Mouse (Mus musculus): ENCODE data around the gene 1700016C15Rik.

Gene 1700016C15Rik

DNA sequence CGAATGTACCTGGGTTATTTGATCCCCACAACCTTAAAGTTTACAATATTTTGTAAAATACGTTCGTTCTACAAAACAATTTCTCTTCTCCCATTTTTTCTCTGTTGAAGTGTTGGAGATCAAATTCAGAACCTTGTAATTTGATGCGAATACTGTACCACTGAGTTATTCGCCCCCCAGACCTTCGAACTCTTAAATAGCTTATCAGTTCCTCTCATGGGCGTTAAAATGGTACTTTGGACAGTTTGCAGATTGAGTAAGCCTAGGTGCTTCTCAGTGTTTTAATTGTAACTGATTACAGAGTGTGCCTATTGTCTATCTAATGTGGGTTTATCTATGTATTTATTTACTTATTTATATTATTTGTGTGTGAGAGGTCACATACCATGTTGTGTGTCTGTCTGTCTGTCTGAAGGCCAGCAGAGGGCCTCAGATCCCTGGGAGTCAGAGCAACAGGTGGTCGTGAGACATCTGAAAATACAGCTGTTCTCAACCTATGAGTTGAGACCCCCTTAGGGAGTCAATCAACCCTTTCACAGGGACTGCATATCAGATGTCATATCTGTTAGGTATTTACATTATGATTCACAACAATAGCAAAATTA lies 67.6 kb downstream of the 1700016C15Rik start:
- DNase-seq: no peak
